Mouse (Mus musculus) liver, postnatal 0 days (tissue): Measurements from ENCODE around the gene Setd1b.

Experiments
- CTCF ChIP-seq: sonication (generic); IDR thresholded peaks from 2 replicates; pipeline ENCODE4 v1.5.1; 2016; ENCODE audit warnings: antibody characterized with exemption, low read depth
- EP300 ChIP-seq: IDR thresholded peaks from 2 replicates; pipeline ENCODE4 v1.6.1; 2016; ENCODE audit warnings: antibody characterized with exemption, low read depth, mild to moderate bottlenecking

DNA sequence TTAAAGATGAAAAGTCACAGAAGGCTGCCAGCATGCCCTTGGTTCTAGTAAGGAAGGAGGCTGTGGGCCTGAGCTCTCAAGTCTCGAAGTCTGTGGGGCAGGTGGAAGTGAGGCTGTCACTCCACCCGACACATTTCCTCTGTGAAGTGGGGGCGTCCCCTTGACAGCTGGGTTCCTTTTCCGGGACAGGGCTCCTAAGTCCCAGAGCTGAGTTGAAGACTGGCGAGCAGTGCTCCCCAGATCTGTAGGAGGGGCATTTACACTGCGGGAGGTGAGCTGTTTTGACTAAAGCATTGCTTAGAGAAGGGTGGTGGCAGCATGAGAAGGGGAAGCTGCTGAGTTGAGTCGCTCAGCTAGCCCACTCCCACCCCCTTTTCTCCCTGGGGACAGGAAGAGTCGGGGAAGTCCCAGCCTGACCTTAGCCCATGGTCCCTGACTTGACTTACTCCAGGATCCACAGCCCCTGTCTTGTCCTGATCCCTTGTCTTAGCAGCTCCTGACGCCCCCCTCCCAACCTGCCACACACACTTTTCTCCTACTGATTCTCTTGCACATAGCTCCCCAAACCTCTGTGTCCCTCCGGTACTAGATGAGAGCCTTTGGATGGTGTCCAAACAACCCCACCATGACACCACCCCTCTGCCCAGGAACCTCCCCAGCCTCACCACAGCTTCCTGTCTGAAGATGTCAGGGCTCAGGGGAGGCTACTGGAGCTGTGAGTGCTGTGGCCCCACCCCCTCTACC lies 13.4 kb upstream of the Setd1b start:
- no peak for TF ChIP-seq EP300
- 0 out of 2 replicates have a peak, but pooled peaks have one; percentile 2 for TF ChIP-seq CTCF
